Mouse (Mus musculus): Measurements from ENCODE around the gene Tatdn2. TPM values are rescaled to one million over a fixed set of nuclear protein-coding genes. Genes with fewer than 3 reads are reported as not detected.

Gene Tatdn2
- polyA plus RNA-seq, 1 experiment: 31.0 TPM

DNA sequence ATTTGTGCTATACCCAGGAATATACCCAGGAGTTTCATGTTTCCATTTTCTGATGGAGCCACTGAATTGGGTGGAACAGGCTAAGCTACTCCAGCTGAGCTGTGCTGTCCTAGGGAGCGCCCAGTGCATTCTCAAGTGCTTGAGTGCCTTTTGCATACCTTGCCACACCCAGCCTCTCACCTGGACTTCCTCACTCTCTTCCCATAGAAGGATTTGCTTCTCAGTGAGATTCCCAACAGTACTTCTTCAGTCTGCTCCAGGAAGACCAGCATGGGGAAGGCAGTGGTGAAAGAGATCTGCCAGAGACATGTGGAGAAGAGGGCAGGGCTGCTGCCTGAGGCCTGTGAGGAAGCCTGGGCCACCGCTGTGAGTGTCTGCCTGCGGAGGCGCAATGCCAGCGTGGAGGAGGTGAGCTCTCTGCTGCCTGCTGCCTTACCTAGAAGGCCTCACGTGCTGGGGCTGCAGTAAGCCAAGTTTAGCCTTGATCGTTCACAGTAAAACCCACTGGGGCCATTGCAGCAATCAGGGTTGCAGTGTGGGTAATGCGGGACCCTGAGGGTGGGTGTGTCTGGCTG is 10.2 kb upstream of the Tatdn2 start:
- H3K27me3 ChIP-seq (ENCODE audit: control insufficient read depth, insufficient read depth, low read length): no peaks in the 10 kb centered on the region
- H3K27ac ChIP-seq (ENCODE audit: insufficient read depth, low read length): no peak overlapping the region
- DNase-seq: peak; percentile 58 to 71
- H3K4me1 ChIP-seq (ENCODE audit: control insufficient read depth, insufficient read depth, low read length): peaks cover 6% of the 10 kb centered on the region; the same call in 1 of the 2 replicates
- no peak overlapping the region for H3K4me3 ChIP-seq (replicated peaks; ENCODE audit: insufficient read depth, low read depth, low read length)
- TF ChIP-seq CTCF (IDR thresholded peaks at IDR 0.05; ENCODE audit: borderline replicate concordance, insufficient read depth, low read depth, low read length): no peak
- no peak for TF ChIP-seq POLR2A (IDR thresholded peaks at IDR 0.05; ENCODE audit: borderline replicate concordance, insufficient read depth, low read length)
- WGBS: 28% methylated on average over 8 of the region's 8 CpGs

DNA sequence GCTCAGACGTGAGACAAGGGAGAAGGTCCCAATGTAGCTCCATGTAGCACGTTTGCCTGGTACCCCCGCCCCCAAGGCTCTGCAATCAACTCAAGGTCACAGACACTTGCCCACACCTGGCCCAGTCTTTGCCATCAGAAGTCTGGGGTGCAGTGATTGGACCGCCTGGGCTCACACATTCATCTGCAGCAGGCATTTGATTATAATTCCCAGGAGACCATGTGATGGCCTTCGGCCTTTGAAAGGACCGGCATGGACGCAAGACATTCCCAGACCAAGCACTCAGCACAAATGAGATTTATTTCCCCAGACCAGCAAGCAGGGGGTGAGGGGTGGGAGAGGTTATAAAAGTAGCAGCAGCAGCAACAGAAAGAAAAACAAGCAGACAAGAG is 6.8 kb upstream of the Tatdn2 start:
- H3K4me1 ChIP-seq (ENCODE audit: control insufficient read depth, insufficient read depth, low read length): peaks cover 6% of the 10 kb centered on the region; the same call in 1 of the 2 replicates
- 63% methylated on average over 7 of the region's 7 CpGs for WGBS
- no peak overlapping the region for H3K4me3 ChIP-seq (replicated peaks; ENCODE audit: insufficient read depth, low read depth, low read length)

DNA sequence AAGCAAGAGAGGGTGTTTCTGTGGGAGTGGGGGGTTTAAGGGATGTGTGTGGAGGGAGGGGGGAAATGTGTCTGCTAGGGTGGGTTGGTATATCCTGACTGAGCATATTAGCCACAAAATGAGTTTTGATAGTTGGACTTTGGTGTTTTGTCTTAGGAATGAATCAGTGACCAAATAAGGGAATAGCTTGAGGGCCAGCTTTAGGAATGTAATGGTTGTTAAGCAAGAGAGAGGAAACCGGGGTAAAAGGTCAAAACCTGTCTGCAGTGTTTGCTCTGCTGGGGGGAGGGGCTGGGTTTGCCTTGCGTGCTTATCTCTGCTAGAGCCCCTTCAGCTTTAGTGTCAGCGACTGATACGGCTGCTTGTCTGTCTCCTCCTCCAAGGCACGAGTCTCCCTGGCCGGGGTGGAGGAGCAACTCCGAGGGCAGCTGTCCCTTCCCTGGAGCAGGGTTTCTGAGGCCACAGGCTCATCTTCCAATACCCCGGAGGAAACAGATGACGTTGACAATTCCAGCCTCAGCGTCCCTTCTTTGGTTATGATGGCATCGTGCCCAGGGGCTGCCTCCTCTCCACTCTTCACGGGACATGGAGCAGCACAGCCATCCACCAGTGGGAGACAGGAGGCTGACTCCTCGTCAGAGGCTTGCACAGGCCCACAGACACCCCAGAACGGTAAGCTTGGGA is 6.3 kb upstream of the Tatdn2 start:
- Histone ChIP-seq H3K27ac (ENCODE audit: insufficient read depth, low read length) (no peak overlapping the region), H3K27me3 (ENCODE audit: control insufficient read depth, insufficient read depth, low read length) (no peaks in the 10 kb centered on the region), H3K4me1 (ENCODE audit: control insufficient read depth, insufficient read depth, low read length) (peaks cover 6% of the 10 kb centered on the region; the same call in 1 of the 2 replicates), H3K4me3 (replicated peaks; ENCODE audit: insufficient read depth, low read depth, low read length) (no peak overlapping the region)
- DNase-seq: no peak
- TF ChIP-seq CTCF (IDR thresholded peaks at IDR 0.05; ENCODE audit: borderline replicate concordance, insufficient read depth, low read depth, low read length): no peak
- TF ChIP-seq POLR2A (IDR thresholded peaks at IDR 0.05; ENCODE audit: borderline replicate concordance, insufficient read depth, low read length): no peak
- WGBS: 25% methylated on average over 14 of the region's 14 CpGs

More for the DNA sequence above, 6.8 kb upstream of the Tatdn2 start:
- no peak overlapping the region for H3K27ac ChIP-seq (ENCODE audit: insufficient read depth, low read length)
- no peak for TF ChIP-seq POLR2A (IDR thresholded peaks at IDR 0.05; ENCODE audit: borderline replicate concordance, insufficient read depth, low read length)
- no peak for TF ChIP-seq CTCF (IDR thresholded peaks at IDR 0.05; ENCODE audit: borderline replicate concordance, insufficient read depth, low read depth, low read length)
- H3K27me3 ChIP-seq (ENCODE audit: control insufficient read depth, insufficient read depth, low read length): no peaks in the 10 kb centered on the region
- no peak for DNase-seq

DNA sequence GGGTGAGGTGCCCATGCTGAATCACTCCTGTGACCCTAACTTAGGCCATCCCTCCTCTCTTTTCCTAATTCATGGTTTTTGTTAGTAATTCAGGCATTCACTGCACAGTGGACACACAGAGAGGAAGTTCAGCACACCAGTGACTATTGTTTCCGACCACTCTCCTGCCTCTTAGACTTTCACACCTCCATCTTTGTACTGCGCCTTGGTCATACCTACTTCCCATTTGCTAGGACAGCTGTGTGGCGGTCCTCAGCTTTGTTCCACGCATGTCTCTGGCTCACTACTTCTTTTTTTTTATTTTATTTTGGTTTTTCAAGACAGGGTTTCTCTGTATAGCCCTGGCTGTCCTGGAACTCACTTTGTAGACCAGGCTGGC is 5.8 kb upstream of the Tatdn2 start:
- no peak overlapping the region for H3K4me3 ChIP-seq (replicated peaks; ENCODE audit: insufficient read depth, low read depth, low read length)
- H3K4me1 ChIP-seq (ENCODE audit: control insufficient read depth, insufficient read depth, low read length): peaks cover 6% of the 10 kb centered on the region; the same call in 1 of the 2 replicates
- H3K27ac ChIP-seq (ENCODE audit: insufficient read depth, low read length): no peak overlapping the region
- WGBS: 88% methylated on average over 4 of the region's 4 CpGs
- DNase-seq: no peak
- H3K27me3 ChIP-seq (ENCODE audit: control insufficient read depth, insufficient read depth, low read length): no peaks in the 10 kb centered on the region
- TF ChIP-seq POLR2A (IDR thresholded peaks at IDR 0.05; ENCODE audit: borderline replicate concordance, insufficient read depth, low read length): no peak
- no peak for TF ChIP-seq CTCF (IDR thresholded peaks at IDR 0.05; ENCODE audit: borderline replicate concordance, insufficient read depth, low read depth, low read length)

DNA sequence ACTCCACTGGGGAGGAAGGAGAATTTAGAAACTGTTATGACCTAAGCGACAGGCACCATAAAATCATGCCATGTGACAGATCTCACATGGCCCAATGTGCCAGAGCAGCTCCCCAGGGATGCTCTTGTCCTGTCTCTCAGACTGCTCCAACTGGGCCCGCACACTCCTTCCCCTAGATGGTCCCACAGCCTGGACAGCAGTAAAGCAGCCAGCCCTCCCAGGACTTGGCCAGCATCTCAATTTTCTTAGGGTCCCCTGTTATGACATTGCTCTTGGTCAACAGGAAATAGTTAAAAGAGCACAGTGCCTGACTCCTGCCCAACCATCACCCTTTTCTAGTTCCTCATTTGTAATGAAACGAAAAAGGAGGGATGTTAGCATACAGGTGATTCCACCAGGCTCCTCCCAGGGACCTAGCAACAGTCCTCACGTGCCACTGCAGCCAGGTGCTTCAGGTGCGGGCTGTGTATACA is 4.2 kb upstream of the Tatdn2 start:
- H3K27me3 ChIP-seq (ENCODE audit: control insufficient read depth, insufficient read depth, low read length): no peaks in the 10 kb centered on the region
- no peak for TF ChIP-seq CTCF (IDR thresholded peaks at IDR 0.05; ENCODE audit: borderline replicate concordance, insufficient read depth, low read depth, low read length)
- no peak for TF ChIP-seq POLR2A (IDR thresholded peaks at IDR 0.05; ENCODE audit: borderline replicate concordance, insufficient read depth, low read length)
- no peak for DNase-seq
- H3K4me1 ChIP-seq (ENCODE audit: control insufficient read depth, insufficient read depth, low read length): no peaks in the 10 kb centered on the region
- H3K27ac ChIP-seq (ENCODE audit: insufficient read depth, low read length): no peak overlapping the region
- no peak overlapping the region for H3K4me3 ChIP-seq (replicated peaks; ENCODE audit: insufficient read depth, low read depth, low read length)
- 77% methylated on average over 5 of the region's 5 CpGs for WGBS

DNA sequence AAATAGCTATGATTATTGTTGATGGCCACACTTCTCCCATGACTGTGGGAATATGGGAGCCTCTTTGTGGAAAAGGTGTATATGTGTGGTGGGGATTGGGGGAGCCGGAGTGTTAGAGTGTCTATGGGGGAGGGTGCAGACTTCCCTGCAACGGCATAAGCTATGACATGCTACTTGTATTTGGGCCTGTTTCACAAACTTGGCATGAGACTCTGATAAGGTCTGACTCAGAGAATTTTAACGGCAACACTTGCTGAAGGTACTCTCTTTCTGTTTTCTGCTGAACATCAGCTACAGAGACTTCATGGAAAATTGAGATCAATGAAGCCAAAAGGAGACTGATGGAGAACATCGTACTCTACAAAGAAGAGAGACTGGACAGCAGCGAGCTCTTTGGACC is 3.5 kb upstream of the Tatdn2 start:
- no peak overlapping the region for H3K4me3 ChIP-seq (replicated peaks; ENCODE audit: insufficient read depth, low read depth, low read length)
- TF ChIP-seq CTCF (IDR thresholded peaks at IDR 0.05; ENCODE audit: borderline replicate concordance, insufficient read depth, low read depth, low read length): no peak
- TF ChIP-seq POLR2A (IDR thresholded peaks at IDR 0.05; ENCODE audit: borderline replicate concordance, insufficient read depth, low read length): no peak
- H3K4me1 ChIP-seq (ENCODE audit: control insufficient read depth, insufficient read depth, low read length): no peaks in the 10 kb centered on the region
- WGBS: 89% methylated on average over 5 of the region's 5 CpGs
- H3K27me3 ChIP-seq (ENCODE audit: control insufficient read depth, insufficient read depth, low read length): no peaks in the 10 kb centered on the region
- H3K27ac ChIP-seq (ENCODE audit: insufficient read depth, low read length): no peak overlapping the region
- no peak for DNase-seq

DNA sequence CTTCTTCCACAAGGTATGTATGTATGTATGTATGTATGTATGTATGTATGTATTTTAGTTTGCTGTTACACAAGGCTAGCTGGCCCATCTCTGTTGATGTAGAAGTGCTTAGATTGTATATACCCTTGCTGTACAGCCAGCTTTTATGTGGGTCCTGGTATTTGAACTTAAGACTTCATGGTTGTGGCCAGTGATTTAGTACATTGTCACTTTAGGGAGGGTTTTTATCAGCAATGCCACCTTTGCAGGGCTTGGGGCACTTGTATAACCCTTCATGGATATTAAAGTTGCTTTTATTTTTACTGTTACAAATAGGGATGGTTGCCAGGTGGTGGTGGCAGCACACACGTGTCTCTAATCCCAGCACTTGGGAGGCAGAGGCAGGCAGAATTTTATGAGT is 1.6 kb upstream of the Tatdn2 start:
- TF ChIP-seq POLR2A (IDR thresholded peaks at IDR 0.05; ENCODE audit: borderline replicate concordance, insufficient read depth, low read length): no peak
- TF ChIP-seq CTCF (IDR thresholded peaks at IDR 0.05; ENCODE audit: borderline replicate concordance, insufficient read depth, low read depth, low read length): no peak
- 47% methylated on average over 1 of the region's 1 CpGs for WGBS
- Histone ChIP-seq H3K27ac (ENCODE audit: insufficient read depth, low read length) (no peak overlapping the region), H3K4me1 (ENCODE audit: control insufficient read depth, insufficient read depth, low read length) (peaks cover 2% of the 10 kb centered on the region), H3K4me3 (replicated peaks; ENCODE audit: insufficient read depth, low read depth, low read length) (no peak overlapping the region), H3K27me3 (ENCODE audit: control insufficient read depth, insufficient read depth, low read length) (no peaks in the 10 kb centered on the region)
- DNase-seq: no peak
